Mouse (Mus musculus) MEL (cell line): ENCODE data around the gene Foxn3. TPM values are rescaled to one million over a fixed set of nuclear protein-coding genes. Genes with fewer than 3 reads are reported as not detected.

Source experiments
- DNase-seq: peaks from one replicate; pipeline ENCODE4 v3.0.0; 2011; ENCODE audit warnings: low read depth, low spot score
- H3K27ac ChIP-seq: 2 replicates; pipeline ENCODE4 v1.5.1; 2012; ENCODE audit warnings: low read depth, mild to moderate bottlenecking, control low read depth, low read length, moderate library complexity; ENCODE audit not compliant: control insufficient read depth
- H3K27me3 ChIP-seq, 2 experiments: fragments of 150-350 bp in 1 of 2; sonication (generic) in 1 of 2; 2 replicates each; pipeline ENCODE4 v1.6.1; 2012; ENCODE audit warnings: low read length in 2 of 2, mild to moderate bottlenecking in 2 of 2, improper control_type of control experiment in 1 of 2, moderate library complexity in 1 of 2; ENCODE audit not compliant: insufficient read depth in 2 of 2, control insufficient read depth in 1 of 2
- H3K36me3 ChIP-seq, 2 experiments: 2 replicates each; pipeline ENCODE4 v1.6.1; 2012 to 2014; ENCODE audit warnings: low read length in 2 of 2, improper control_type of control experiment in 1 of 2, inconsistent platforms in 1 of 2, mild to moderate bottlenecking in 1 of 2; ENCODE audit not compliant: insufficient read depth in 2 of 2, control insufficient read depth in 1 of 2
- H3K4me1 ChIP-seq, 2 experiments: fragments of 150-350 bp in 1 of 2; sonication (generic) in 1 of 2; 2 replicates each; pipeline ENCODE4 v1.6.1; 2012; ENCODE audit warnings: low read length in 2 of 2, improper control_type of control experiment in 1 of 2, mild to moderate bottlenecking in 1 of 2; ENCODE audit not compliant: insufficient read depth in 2 of 2, control insufficient read depth in 1 of 2
- H3K4me3 ChIP-seq, 2 experiments: fragments of 150-350 bp in 1 of 2; sonication (generic) in 1 of 2; 2 replicates each; pipeline ENCODE4 v1.5.1; 2012; ENCODE audit warnings: low read depth in 2 of 2, low read length in 2 of 2, mild to moderate bottlenecking in 2 of 2, moderate library complexity in 2 of 2, control low read depth in 1 of 2, improper control_type of control experiment in 1 of 2; ENCODE audit not compliant: control insufficient read depth in 1 of 2, insufficient read depth in 1 of 2
- H3K79me2 ChIP-seq: 2 replicates; pipeline ENCODE4 v1.6.1; 2012; ENCODE audit warnings: mild to moderate bottlenecking, low read length, moderate library complexity; ENCODE audit not compliant: control insufficient read depth, poor library complexity, insufficient read depth
- H3K9ac ChIP-seq: 2 replicates; pipeline ENCODE4 v1.6.1; 2012; ENCODE audit warnings: low read depth, mild to moderate bottlenecking, control low read depth, low read length, moderate library complexity; ENCODE audit not compliant: control insufficient read depth, poor library complexity, severe bottlenecking
- H3K9me3 ChIP-seq: fragments of 150-350 bp; sonication (generic); replicated peaks from 2 replicates; pipeline ENCODE4 v1.6.1; 2012; ENCODE audit warnings: mild to moderate bottlenecking, low read length, improper control_type of control experiment, moderate library complexity; ENCODE audit not compliant: insufficient read depth
- BHLHE40 ChIP-seq: IDR thresholded peaks from 2 replicates; pipeline ENCODE4 v1.6.1; 2012; ENCODE audit warnings: low read depth, mild to moderate bottlenecking, inconsistent platforms, low read length, improper control_type of control experiment, borderline replicate concordance
- CHD1 ChIP-seq: IDR thresholded peaks from 2 replicates; pipeline ENCODE4 v1.6.1; 2012; ENCODE audit warnings: low read depth, mild to moderate bottlenecking, inconsistent platforms, low read length, improper control_type of control experiment
- CHD2 ChIP-seq: IDR thresholded peaks from 2 replicates; pipeline ENCODE4 v1.6.1; 2011; ENCODE audit warnings: low read length, improper control_type of control experiment
- E2F4 ChIP-seq: IDR thresholded peaks from 2 replicates; pipeline ENCODE4 v1.6.1; 2011; ENCODE audit warnings: low read depth, low read length, improper control_type of control experiment, borderline replicate concordance
- ELF1 ChIP-seq: IDR thresholded peaks from 2 replicates; pipeline ENCODE4 v1.6.1; 2014; ENCODE audit warnings: low read depth, mild to moderate bottlenecking, inconsistent platforms, low read length, improper control_type of control experiment, moderate library complexity
- EP300 ChIP-seq, 2 experiments: IDR thresholded peaks; 2 replicates each; pipeline ENCODE4 v1.6.1; 2011; ENCODE audit warnings: improper control_type of control experiment in 2 of 2, low read length in 2 of 2, low read depth in 1 of 2, mild to moderate bottlenecking in 1 of 2
- ETS1 ChIP-seq: IDR thresholded peaks from 2 replicates; pipeline ENCODE4 v1.6.1; 2012; ENCODE audit warnings: low read depth, mild to moderate bottlenecking, inconsistent platforms, low read length, improper control_type of control experiment, moderate library complexity
- HCFC1 ChIP-seq: IDR thresholded peaks from 2 replicates; pipeline ENCODE4 v1.6.1; 2012; ENCODE audit warnings: low read depth, mild to moderate bottlenecking, inconsistent platforms, low read length, improper control_type of control experiment, moderate library complexity
- MAX ChIP-seq: IDR thresholded peaks from 2 replicates; pipeline ENCODE4 v1.6.1; 2011; ENCODE audit warnings: low read length, improper control_type of control experiment
- MEF2A ChIP-seq: IDR thresholded peaks from 2 replicates; pipeline ENCODE4 v1.6.1; 2014; ENCODE audit warnings: low read depth, mild to moderate bottlenecking, inconsistent platforms, low read length, improper control_type of control experiment; ENCODE audit not compliant: poor library complexity, insufficient replicate concordance, severe bottlenecking; ENCODE audit errors: extremely low read depth
- MXI1 ChIP-seq: IDR thresholded peaks from 2 replicates; pipeline ENCODE4 v1.6.1; 2011; ENCODE audit warnings: mild to moderate bottlenecking, low read depth, low read length, improper control_type of control experiment
- MYC ChIP-seq: IDR thresholded peaks from 2 replicates; pipeline ENCODE4 v1.6.1; 2011; ENCODE audit warnings: low read depth, mild to moderate bottlenecking, low read length, improper control_type of control experiment, moderate library complexity
- NELFE ChIP-seq: IDR thresholded peaks from 2 replicates; pipeline ENCODE4 v1.6.1; 2011; ENCODE audit warnings: low read depth, low read length, improper control_type of control experiment
- NRF1 ChIP-seq: IDR thresholded peaks from 2 replicates; pipeline ENCODE4 v1.6.1; 2014; ENCODE audit warnings: low read depth, mild to moderate bottlenecking, inconsistent platforms, low read length, improper control_type of control experiment, moderate library complexity; ENCODE audit not compliant: poor library complexity, insufficient read depth, severe bottlenecking
- POLR2AphosphoS2 ChIP-seq: IDR thresholded peaks from 2 replicates; pipeline ENCODE4 v1.6.1; 2011; ENCODE audit warnings: low read length, improper control_type of control experiment
- SIN3A ChIP-seq: IDR thresholded peaks from 2 replicates; pipeline ENCODE4 v1.6.1; 2012; ENCODE audit warnings: low read length, improper control_type of control experiment, inconsistent platforms
- SMC3 ChIP-seq: IDR thresholded peaks from 2 replicates; pipeline ENCODE4 v1.6.1; 2011; ENCODE audit warnings: low read depth, low read length, improper control_type of control experiment
- TCF12 ChIP-seq: IDR thresholded peaks from 2 replicates; pipeline ENCODE4 v1.6.1; 2014; ENCODE audit warnings: low read depth, mild to moderate bottlenecking, inconsistent platforms, low read length, improper control_type of control experiment, moderate library complexity
- UBTF ChIP-seq: IDR thresholded peaks from 2 replicates; pipeline ENCODE4 v1.6.1; 2012; ENCODE audit warnings: low read depth, mild to moderate bottlenecking, inconsistent platforms, low read length, improper control_type of control experiment, moderate library complexity, borderline replicate concordance; ENCODE audit not compliant: insufficient read depth
- USF1 ChIP-seq: IDR thresholded peaks from 2 replicates; pipeline ENCODE4 v1.6.1; 2014; ENCODE audit warnings: low read depth, mild to moderate bottlenecking, inconsistent platforms, low read length, improper control_type of control experiment, moderate library complexity
- ZC3H11A ChIP-seq: IDR thresholded peaks from 2 replicates; pipeline ENCODE4 v1.6.1; 2012; ENCODE audit warnings: low read depth, mild to moderate bottlenecking, inconsistent platforms, low read length, improper control_type of control experiment
- ZNF384 ChIP-seq: IDR thresholded peaks from 2 replicates; pipeline ENCODE4 v1.6.1; 2012; ENCODE audit warnings: low read depth, mild to moderate bottlenecking, inconsistent platforms, low read length, improper control_type of control experiment
- polyA plus RNA-seq, 2 experiments: library from polyadenylated mRNA; stranded (reverse) in 1 of 2; unstranded in 1 of 2; fragments of >175 nt in 1 of 2; fragments of >200 nt in 1 of 2; gene quantifications; 2 replicates each; pipeline versions ENCODE4 v1.2.1 to v1.2.4; 2012; ENCODE audit warnings: low replicate concordance in 2 of 2, low read depth in 1 of 2; ENCODE audit not compliant: insufficient read length in 2 of 2, insufficient read depth in 1 of 2, missing spikeins in 1 of 2
- total RNA-seq: library from RNA; depleted of rRNA; stranded (reverse); fragments of 300-350 nt; gene quantifications from 2 replicates; pipeline ENCODE4 v1.2.3, GENCODE M21; 2012

Foxn3 gene
- total and polyA plus RNA-seq, 3 experiments, result 15.5 to 22.8 TPM; not detected in 1

DNA sequence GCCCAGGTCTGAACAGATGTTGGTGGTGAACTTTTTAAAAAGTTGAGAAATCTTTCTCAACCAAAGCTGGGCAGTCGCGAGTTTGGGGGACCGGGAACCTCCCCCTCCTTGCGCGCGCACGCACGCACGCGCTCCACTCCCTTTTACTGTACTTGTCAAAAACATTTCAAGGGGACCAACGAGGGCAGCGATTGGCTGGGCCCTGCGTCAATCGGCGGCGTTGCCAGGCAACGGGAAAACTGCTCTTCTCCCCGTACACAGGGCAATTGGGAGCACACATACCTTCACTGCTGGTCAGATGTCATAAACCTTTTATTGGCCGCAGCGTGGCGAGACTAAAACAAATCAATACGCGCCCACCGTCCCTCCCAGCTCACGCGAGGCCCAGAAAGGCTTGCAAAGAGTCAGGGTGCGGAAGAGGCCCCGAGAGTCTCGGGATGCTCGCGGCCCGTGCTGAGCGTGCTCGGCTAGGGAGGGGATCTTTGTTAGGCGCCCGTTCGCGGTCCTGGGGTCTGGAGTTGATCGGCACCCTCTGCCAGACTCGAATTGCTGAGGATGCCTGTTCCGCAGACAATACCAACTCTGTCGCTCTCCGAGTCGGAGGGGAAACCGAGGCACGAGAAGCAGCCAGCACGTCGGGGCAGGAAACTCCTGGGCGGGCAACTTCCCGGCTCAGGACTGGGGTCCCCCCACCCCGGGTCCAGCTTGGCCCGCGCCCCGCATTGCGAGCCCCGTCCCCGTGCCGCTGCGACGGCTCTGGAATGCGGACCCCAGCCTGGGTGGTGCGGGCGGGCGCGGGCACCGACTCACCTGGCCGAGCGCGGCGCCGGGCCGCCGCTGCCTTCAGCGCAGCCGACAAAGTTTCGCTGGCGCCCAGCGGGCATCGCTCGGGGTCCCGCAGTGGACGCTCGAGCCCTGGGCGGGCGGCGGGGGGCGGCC is 171.2 kb downstream of the Foxn3 start:
- H3K4me3 ChIP-seq, result peak overlapping the region; percentile 75 to 87

DNA sequence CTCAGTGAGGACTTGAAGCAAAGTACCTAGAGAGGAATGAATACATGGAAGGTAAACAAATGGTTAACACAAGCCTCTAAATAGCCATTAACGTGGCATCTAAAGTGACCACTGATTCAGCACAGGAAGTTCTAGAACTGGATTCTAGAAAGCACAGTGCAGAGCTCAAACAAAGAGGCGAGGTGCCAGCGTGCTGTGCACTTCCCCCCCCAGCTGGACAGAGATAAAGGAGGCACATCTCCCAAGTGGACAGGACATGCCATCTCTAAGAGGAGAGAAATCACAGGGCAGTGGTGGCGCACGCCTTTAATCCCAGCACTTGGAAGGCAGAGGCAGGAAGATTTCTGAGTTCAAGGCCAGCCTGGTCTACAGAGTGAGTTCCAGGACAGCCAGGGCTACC is 173.0 kb downstream of the Foxn3 start:
- no peak overlapping the region for H3K27ac ChIP-seq
- no peak for DNase-seq
- H3K9me3 ChIP-seq, result no peaks in the 10 kb centered on the region
- H3K4me1 ChIP-seq, result peaks cover 3 to 14% of the 10 kb centered on the region in 2 experiments
- no peak for TF ChIP-seq CHD1
- no peak for TF ChIP-seq USF1
- no peak for TF ChIP-seq SMC3
- no peak for TF ChIP-seq MEF2A
- no peak for TF ChIP-seq ETS1
- TF ChIP-seq NELFE, result no peak
- no peak for TF ChIP-seq E2F4
- TF ChIP-seq MYC, result no peak
- TF ChIP-seq CHD2, result no peak
- TF ChIP-seq ZNF384, result no peak
- no peak for TF ChIP-seq ZC3H11A
- no peaks in the 10 kb centered on the region for H3K27me3 ChIP-seq
- no peak overlapping the region for H3K4me3 ChIP-seq
- peaks cover 10% of the 10 kb centered on the region; the same call in 1 of the 2 replicates for H3K79me2 ChIP-seq
- H3K9ac ChIP-seq, result no peak overlapping the region
- H3K36me3 ChIP-seq, result peaks cover 0 to 9% of the 10 kb centered on the region in 2 experiments; a peak in 3 of 4 replicates

More for the DNA sequence above, 171.2 kb downstream of the Foxn3 start:
- Histone ChIP-seq H3K9ac (peak overlapping the region; percentile 79), H3K36me3 (peaks cover 0 to 9% of the 10 kb centered on the region in 2 experiments; a peak in 2 of 4 replicates), H3K4me1 (peaks cover 3 to 14% of the 10 kb centered on the region in 2 experiments), H3K9me3 (no peaks in the 10 kb centered on the region), H3K27ac (peak overlapping the region; percentile 59), H3K79me2 (peaks cover 8% of the 10 kb centered on the region; the same call in 1 of the 2 replicates), H3K27me3 (no peaks in the 10 kb centered on the region)
- TF ChIP-seq NRF1, result peak; percentile 91
- TF ChIP-seq SIN3A, result peak; percentile 95
- TF ChIP-seq UBTF, result 0 out of 2 replicates have a peak, but pooled peaks have one; percentile 0
- peak; percentile 43; the same call in 1 of the 2 replicates for TF ChIP-seq ELF1
- peak; percentile 71 for TF ChIP-seq HCFC1
- no peak for TF ChIP-seq EP300 (IDR thresholded peaks at IDR 0.05; ENCODE audit: low read depth in 1 of 2, low read length in 2 of 2)
- 0 out of 2 replicates have a peak, but pooled peaks have one; percentile 36 for TF ChIP-seq POLR2AphosphoS2
- TF ChIP-seq NELFE, result peak; percentile 18; the same call in 1 of the 2 replicates
- TF ChIP-seq BHLHE40, result no peak
- no peak for TF ChIP-seq TCF12
- 0 out of 2 replicates have a peak, but pooled peaks have one; percentile 22 for TF ChIP-seq ZNF384
- peak; percentile 93 for TF ChIP-seq MXI1
- TF ChIP-seq MAX, result peak; percentile 79
- DNase-seq, result peak; percentile 98
